Mouse (Mus musculus): ENCODE measurements at regions not wholly inside any gene's neighbourhood (a gene's known extent, or its start where the extent isn't known, plus 50 kb on each side); places are given as distances from the start of the nearest gene placed in this dataset.
A peak's percentile ranks its signal among the peaks of the same experiment; 100 is the strongest.

DNA sequence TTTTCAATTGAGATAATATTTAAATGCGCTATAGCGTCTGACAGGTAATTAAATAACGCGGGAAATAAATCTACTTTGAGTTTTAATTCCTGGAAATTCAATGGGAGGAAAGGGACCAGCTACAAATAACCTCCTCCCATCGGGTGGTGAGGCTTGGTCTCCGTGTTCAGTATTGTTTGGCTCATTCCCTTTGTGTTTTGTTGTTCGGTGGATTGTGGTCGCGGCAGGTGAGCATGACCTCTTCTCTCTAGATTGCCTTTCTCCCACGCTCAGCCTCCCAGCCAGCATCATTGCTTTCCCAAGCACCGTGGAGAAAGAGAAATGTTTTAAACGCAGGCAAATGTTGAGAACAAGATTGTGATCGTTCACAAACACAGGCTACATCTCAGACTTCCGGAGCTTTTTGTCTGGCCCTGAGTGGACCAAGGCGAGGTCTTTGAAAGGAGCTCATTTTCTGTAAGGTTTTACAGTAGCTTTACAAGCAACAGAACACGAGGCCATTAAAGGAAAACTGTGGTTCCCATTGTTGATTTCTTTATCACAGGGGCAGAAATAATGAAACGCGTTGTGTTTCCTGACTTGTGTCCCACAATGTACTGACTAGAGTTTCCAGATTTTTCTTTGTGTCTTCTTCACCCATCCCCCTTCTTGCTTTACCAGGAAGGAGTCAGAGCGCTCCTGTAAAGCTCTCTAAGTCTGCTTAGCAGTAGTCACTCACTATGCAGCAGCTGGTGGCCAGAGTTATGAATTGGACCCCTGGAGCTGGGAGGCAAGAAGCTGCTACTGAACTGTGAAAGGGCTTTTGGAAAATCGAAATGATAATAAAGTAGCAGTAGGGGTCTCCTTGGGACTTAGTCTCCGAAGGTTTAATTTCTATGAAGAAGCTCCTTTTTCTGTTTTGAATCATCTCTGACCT lies 337.7 kb downstream of the Galc start:
- DNase-seq (ENCODE audit: low read depth, low spot score), result no peak

GRCm38 (mm10) chr12:97918416-97918815 lies 340.8 kb downstream of the Galc start:
- no peak for DNase-seq (ENCODE audit: low read depth, low spot score)

DNA sequence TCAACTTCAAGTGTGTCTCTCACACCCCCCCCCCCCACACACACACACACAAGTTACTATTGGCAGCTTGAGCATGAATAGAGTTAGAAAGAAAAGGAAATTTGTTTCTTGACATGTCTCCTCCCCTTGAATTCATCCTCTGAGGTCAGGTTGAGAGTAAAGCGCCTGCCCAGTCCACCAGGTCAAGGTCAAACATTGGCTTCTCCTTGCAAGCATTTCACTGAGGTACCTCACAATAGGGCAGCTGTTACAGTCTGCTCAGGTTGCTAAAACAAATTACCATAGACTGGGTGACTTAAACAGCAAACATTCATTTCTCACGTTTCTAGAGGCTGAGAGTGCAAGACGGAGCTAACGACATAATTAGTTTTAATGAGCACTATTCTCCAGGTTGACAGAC lies 344.2 kb downstream of the Galc start:
- no peak for DNase-seq (ENCODE audit: low read depth, low spot score)

- no peak for DNase-seq (ENCODE audit: low read depth, low spot score)
Measured at GRCm38 (mm10) chr12:97912730-97913129, 346.5 kb downstream of the Galc start.

GRCm38 (mm10) chr12:97899266-97899665 lies 360.0 kb downstream of the Galc start:
- DNase-seq (ENCODE audit: low read depth, low spot score), result no peak

DNA sequence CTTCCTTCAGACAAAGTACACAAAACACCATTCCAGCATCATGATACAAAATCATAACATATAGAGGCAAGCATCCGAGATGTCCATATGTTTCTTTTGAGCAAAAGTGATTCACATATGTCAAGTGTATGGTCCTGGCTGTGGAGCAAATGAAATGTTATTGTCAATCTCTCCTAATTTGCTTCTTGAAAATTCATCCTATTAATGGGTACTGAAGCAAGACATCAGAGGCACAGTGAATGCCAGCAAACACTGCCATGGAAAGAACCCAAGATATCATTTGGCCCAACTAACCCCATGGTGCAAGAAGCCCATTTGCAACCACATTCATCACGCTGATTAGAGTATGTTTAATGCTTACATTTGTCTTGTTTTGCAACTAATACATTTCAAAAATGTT lies 361.1 kb downstream of the Galc start:
- DNase-seq (ENCODE audit: low read depth, low spot score), result no peak

- DNase-seq (ENCODE audit: low read depth, low spot score), result no peak
Measured at GRCm38 (mm10) chr12:97895981-97896380, 363.3 kb downstream of the Galc start.

DNA sequence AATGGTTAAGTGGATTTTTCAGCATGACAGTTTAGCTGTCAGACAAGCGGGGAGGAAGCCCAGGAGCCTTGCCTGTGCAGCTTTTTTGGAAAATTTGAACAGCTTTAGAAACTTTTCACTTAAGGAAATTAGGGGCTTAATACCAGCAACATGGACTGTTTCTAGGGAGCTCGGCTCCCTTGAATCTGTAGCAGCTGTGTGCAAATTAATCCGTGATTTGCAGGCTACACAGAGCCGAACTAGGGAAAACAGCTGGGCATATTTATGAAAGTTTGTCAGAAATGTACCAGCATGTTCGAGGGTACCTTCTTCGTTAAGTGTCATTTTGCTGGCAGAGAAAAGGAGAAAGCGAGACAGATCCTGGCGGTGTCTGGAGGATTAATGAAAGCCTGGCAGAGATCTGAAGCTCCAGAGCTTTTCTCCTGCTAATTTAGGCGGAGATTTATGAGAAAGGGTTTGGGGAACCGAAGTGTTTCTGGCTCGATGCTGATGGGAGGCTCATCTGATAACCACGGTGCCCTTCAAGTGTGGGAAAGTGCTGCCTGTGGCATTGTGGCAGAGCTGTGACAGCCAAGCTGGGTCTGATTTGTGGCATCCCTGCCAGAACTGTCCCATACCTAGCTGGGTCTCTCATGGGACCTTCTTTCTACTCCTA lies 370.3 kb downstream of the Galc start:
- no peak for DNase-seq (ENCODE audit: low read depth, low spot score)

DNA sequence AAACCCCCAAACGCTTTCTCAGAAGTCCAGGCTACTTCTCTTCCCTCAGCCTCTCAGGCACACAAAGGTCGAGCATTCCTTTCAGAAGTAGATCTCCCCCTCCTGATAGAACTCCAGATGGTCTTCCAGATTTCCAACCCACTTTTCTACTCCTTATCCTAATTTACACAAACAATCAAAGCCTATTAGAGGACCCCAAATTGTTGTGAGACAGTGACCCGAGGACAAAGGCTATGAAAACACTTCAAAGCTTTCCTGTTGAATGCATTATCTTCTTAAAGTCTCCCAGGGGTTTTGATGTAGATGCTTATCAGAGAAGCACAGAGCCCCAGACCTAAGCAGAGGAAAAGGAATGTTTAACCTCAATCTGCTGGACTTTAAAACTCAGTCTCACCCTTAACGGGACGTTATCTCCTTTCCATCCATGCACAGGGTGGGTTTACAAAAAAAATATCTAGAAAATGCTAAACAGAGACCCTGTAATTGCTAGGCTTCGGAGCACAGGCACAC lies 370.9 kb downstream of the Galc start:
- no peak for DNase-seq (ENCODE audit: low read depth, low spot score)

GRCm38 (mm10) chr12:97882439-97882838 lies 376.8 kb downstream of the Galc start:
- no peak for DNase-seq (ENCODE audit: low read depth, low spot score)

DNA sequence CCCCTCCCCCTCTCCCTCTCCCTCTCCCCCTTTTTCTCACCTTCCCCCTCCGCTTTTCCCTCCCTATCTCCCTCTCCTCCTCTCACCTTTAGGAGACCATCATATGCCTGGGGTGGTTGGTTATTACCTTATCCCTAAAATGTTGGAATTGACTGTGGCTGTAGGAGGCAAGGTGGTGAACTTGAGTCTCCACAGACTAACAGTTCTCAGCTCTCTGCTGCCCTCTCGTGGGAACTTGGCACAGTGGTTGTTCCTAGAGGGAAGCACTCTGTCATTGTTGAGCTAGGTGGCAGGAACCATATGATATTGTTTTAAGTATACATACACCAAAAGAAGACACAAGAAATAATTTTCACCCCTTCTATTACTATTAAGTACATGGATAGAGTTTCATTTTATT lies 386.9 kb downstream of the Galc start:
- DNase-seq (ENCODE audit: low read depth, low spot score), result peak; percentile 18

- DNase-seq (ENCODE audit: low read depth, low spot score), result no peak
Measured at GRCm38 (mm10) chr12:97862921-97863320, 396.3 kb downstream of the Galc start.

DNA sequence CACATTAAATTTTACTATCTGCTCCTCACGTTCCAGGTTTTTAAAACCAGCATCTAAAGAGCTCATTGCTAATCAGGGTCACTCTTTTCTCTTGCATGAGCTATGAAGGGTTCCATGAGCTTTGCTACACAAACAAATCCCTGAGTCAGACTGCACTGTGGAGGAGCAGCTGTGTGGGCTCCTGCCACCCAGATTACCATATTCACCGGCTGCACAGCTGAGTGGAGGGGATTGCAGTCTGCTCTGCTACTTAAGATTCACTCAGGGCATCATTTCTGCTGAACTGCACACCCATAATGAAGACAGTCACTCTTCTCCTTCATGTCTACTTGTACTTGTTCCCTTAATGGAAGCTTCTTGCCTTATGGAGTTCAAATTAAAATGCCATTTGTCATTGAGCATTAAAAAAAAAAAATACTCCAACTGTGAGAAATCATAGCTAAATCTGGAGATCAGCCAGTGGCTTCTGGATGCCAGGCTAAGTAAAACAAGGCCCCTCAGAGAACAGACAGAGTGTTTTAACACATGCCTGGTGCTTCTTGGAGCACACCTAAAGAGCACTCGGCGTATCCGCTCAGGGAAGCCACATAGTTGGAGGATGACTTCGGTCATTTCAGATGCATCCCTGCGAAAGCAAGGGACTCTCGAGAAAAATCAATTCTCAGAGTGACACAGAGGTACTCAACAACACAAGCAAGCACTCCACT lies 422.9 kb downstream of the Galc start:
- DNase-seq (ENCODE audit: low read depth, low spot score), result no peak

DNA sequence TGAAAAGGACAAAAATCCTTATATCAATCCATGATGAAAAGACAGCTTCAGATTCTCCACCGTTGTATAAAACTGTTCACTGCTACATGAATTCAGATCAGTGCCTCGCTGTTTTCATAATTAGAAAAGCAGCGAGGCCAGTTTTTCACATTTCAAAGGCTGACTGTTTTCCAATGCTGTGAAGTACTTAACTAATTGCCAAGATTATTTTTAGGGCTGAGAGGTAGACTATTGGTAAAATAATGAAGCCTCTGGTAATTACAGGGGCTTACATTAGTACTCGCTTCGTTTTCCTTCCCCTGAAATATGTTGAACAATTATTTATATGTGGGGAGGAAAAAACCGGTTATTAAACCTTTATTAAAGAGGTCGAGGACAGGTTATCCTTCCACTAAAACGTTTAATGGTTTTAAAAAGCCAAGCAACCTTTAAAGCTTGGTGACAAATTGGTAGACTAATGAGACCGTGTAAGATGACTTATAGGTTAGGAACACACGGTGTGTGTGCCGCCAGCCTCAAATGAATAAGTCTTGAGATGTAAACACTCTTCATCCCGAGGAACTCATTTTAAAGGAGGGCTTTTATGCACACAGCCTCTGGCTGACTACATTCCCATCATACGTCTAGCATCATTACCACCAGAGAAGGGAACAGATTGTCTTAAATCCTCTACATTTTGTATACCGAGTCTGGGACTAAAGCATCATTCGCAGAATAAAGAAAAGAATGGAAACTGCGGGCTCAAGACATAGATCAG lies 465.7 kb downstream of the Galc start:
- no peak for DNase-seq (ENCODE audit: low read depth, low spot score)

DNA sequence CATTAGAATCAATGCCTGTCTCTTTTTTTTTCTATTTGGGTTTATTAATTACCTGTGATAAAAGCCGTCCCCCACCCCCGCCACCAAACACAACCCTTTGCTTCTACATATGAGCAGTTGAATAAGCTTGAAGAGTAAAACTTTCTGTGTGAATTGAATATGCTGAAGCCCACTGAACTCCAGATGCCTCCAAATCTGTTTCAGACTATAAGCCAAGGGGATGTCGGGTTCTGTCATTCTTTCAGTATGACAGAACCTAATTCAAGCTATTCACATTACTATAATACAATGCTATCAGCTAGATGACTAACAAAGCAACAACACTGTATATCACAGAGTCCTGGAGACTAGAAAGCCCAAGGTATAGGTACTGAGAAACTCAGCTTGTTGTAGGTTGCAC lies 475.8 kb downstream of the Galc start:
- DNase-seq (ENCODE audit: low read depth, low spot score), result no peak

- no peak for DNase-seq (ENCODE audit: low read depth, low spot score)
Measured at GRCm38 (mm10) chr12:97759116-97759515, 500.1 kb downstream of the Galc start.

DNA sequence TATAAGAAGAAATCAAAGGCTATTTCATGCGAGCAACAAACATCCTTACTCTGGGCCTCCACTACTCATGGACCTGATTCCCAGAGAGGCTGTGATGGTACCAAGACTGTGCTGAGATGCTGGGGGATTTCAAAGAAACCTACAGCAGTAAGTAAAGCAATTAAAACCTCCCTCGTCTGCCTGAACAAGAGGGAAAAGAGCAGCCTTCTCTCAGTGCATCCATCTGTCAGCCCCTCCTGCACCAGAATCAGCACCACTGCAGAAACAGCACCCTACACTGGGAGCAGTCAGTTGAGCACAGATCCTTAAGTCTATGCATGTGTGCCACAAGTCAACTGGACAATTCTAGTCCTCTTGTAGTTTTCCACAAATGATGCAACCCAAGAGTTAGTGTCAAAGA lies 500.6 kb downstream of the Galc start:
- no peak for DNase-seq (ENCODE audit: low read depth, low spot score)

GRCm38 (mm10) chr12:97750166-97750565 lies 509.1 kb downstream of the Galc start:
- no peak for DNase-seq (ENCODE audit: low read depth, low spot score)

DNA sequence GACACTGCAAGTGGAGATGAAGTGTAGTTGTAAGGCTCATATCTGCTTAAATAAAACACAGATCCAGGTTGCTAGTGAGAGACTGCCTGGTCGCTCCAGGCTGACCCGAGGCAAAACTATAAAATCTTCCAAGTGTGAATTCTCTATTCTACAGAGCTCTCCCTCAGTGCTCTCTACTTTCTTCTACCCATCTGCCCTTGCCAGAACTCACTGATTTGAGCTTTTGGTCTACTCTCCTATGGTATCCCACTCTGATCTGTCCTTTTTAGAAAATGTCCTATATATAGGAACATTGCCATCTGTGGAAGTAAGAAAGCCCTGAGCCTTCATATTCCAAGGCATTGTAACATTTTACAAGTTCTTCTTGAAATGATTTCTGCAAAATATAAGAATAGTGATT lies 518.3 kb downstream of the Galc start:
- DNase-seq (ENCODE audit: low read depth, low spot score), result no peak

GRCm38 (mm10) chr12:97732078-97732580 lies 527.1 kb downstream of the Galc start:
- DNase-seq (ENCODE audit: low read depth, low spot score), result no peak

DNA sequence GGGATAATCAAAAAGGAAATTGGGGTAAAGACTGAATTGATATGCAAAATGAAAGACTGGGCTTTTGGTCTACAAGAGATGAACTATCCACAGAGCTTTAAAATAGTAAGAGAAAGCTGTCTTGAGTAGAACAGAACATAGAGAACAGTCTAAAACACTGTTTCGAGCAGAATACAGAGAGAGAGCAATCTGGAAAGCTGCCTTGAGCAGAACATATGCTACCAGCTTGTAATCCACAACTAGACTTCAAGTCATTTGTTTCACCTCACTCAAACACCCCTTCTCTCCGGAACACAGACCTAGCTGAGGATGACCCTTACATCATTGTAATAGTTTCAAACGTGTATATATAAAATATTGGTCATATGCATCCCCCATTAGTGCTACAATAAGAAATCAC lies 538.7 kb downstream of the Galc start:
- no peak for DNase-seq (ENCODE audit: low read depth, low spot score)
